Mouse (Mus musculus): Measurements from ENCODE around the gene Dusp3.

DNA sequence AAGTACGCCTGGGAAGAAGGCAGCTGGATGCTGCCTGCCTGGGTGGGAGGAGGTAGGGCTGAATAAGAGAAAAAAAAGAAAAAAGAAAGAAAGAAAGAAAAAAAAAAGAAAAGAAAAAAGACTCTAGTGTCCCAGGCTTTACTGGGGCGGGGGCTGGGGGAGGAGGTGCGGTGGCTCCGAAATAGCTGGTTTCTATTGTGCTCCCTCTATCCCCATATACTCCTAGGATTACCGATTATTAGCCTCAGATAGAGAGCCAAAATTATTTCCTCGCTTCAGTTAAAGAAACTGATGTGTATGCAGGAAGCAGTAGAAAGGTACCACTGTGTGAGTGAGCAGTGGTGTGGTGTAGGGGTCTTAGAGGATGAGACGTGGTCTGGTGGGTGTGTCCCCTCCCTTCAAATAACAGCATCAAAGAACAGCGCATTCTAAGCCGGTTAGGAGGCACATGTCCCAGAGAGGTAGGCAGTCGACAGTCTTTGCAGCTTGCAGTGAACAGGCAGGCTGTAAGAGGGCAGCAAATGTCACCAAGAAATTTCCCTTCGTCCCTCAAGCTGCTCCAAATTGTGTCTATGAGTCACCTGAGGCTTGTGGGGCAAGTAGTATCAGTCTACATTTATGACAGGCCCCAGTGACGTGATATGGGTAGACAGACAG, 40.7 kb upstream of the Dusp3 start:
- TF ChIP-seq CTCF (IDR thresholded peaks at IDR 0.05; ENCODE audit: low read depth, low read length) = no peak
- TF ChIP-seq POLR2A (IDR thresholded peaks at IDR 0.05; ENCODE audit: insufficient read depth, low read length) = no peak
